Mouse (Mus musculus) splenic B cell, adult 2 months (primary cell): ENCODE measurements around the gene Arrb1.

Source experiments
- DNase-seq: peaks from one replicate; pipeline ENCODE4 v3.0.0-alpha.2; 2011; ENCODE audit warnings: low read depth, low spot score
- H3K27me3 ChIP-seq: 2 replicates; pipeline ENCODE4 v1.6.1; 2012; ENCODE audit warnings: mild to moderate bottlenecking, low read length, moderate library complexity, mixed read lengths; ENCODE audit not compliant: control insufficient read depth, poor library complexity, insufficient read depth, severe bottlenecking
- H3K36me3 ChIP-seq: 2 replicates; pipeline ENCODE4 v1.6.1; 2012; ENCODE audit warnings: mild to moderate bottlenecking, low read length, moderate library complexity, mixed read lengths; ENCODE audit not compliant: control insufficient read depth, poor library complexity, insufficient read depth, severe bottlenecking

Gene Arrb1

DNA sequence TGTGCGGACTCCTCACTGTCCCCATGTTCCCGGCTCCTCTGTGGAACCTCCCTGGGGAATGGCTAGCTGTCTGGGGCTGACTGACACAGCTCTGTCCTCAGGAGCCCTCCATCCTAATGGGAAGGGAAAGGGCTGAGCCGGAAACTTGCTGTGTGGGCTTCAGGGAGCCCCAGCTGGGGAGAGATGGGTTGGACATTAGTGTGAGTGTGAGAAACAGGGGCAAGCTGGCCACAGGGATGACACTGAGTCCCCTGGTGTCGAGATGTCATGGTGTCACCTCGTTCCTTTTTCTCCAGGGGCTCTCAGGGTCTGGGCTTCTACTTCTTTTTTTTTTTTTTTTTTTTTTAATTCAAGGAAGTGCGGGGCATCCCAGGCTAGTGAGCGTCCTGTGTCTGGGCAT is 47.0 kb downstream of the Arrb1 start:
- H3K36me3 ChIP-seq = peaks cover 4% of the 10 kb centered on the region; the same call in 1 of the 2 replicates
- H3K27me3 ChIP-seq = no peaks in the 10 kb centered on the region
- no peak for DNase-seq

DNA sequence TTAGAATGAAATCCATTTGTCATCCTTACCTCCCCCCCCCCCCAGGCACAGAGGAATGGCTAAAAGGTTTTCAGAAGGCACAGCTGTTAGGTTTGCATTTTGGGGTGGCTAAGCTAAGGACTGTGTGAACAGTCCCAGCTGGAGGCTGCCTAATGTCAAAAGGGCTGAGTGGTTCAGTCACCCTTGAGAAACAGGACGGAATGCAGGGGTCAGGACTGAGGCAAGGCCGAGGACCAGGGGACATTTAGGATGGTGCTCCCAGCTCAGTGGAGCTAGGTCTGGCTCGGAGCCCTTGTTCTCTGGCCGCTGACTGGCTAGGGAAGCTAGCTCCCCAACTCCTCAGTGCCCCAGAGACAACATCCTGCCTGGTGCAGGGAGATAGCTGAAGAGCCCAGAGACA is 47.6 kb downstream of the Arrb1 start:
- DNase-seq = no peak
- no peaks in the 10 kb centered on the region for H3K27me3 ChIP-seq

DNA sequence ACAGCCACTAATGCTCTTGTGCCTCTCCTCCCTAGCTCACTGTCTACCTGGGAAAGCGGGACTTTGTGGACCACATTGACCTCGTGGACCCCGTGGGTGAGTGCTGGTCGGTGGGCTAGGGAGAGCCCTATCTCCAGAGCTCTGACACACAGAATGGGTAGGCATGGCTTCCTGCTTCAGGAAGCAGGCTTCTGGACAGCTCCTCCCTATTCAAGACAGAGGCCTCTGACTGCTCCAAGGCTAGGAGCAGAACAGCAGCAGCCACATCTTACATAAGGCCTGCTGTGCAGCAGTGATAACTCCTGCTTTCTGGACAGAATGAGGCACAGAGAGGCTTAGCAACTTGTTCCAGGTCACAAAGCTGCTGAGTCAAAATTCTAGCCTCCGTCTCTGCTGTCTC is 48.4 kb downstream of the Arrb1 start:
- no peak for DNase-seq
- Histone ChIP-seq H3K27me3 (no peaks in the 10 kb centered on the region), H3K36me3 (peaks cover 4% of the 10 kb centered on the region; the same call in 1 of the 2 replicates)

More for the DNA sequence above, 47.6 kb downstream of the Arrb1 start:
- peaks cover 4% of the 10 kb centered on the region; the same call in 1 of the 2 replicates for H3K36me3 ChIP-seq

DNA sequence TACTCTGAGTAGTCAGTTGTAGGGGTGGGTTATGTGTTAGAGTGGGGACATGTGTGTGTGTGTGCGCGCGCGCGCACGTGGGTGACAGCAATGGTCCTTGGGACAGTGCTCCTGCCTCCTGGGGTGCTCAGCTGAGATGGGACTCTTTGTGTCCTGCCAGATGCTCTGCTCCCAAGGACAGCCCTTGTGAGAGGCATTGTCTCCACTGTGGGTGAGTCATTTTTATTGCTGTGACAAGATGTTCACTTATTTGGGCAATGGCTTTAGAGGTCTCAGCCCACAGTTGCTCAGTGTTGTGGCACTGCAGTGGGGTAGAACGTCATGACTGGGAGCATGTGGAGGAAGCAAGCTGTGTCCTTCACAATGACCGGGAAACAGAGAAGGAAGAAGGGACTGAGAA is 50.7 kb downstream of the Arrb1 start:
- Histone ChIP-seq H3K27me3 (no peaks in the 10 kb centered on the region), H3K36me3 (peaks cover 4% of the 10 kb centered on the region; the same call in 1 of the 2 replicates)
- DNase-seq = no peak

DNA sequence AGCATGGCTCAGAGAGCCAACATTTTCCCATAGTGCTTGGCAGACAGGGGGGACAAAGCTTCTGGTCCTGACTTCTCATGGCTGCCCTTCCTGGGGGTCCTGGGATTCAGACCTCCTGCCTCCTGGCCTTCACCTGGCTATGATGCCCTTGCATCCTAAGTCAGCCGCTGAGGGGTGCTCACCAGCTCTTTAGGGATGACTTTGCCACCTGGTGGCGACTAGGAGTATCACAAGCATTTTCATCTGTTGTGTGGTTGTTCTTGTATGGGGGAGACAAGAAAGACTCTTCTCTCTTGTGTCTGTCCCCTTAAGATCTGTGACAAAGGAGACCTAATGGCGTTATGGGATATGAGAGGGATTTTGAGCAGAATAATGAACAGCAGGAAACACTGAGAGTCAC is 54.8 kb downstream of the Arrb1 start:
- peak; percentile 80 for DNase-seq
- peaks cover 3% of the 10 kb centered on the region for H3K36me3 ChIP-seq
- H3K27me3 ChIP-seq = no peaks in the 10 kb centered on the region

DNA sequence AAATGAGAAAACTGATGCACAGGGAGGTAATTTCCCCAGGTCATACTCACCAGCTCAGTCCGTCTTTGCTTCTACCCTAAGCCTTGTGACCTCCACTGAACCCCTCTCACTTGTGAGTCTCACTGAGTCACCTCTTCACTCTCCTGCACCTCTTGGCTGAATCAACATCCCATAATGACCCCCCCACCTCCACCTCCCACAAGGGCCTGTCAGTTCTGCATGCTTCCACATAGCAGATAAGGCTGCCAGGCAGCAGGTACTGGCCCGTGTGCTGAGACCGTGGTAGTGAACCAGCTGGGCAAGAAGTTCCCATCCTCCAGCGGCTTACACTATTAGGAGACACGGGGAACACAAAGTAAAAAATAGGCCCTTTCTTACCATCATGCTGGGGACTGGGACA is 55.4 kb downstream of the Arrb1 start:
- no peaks in the 10 kb centered on the region for H3K27me3 ChIP-seq
- DNase-seq = no peak
- peaks cover 3% of the 10 kb centered on the region for H3K36me3 ChIP-seq

DNA sequence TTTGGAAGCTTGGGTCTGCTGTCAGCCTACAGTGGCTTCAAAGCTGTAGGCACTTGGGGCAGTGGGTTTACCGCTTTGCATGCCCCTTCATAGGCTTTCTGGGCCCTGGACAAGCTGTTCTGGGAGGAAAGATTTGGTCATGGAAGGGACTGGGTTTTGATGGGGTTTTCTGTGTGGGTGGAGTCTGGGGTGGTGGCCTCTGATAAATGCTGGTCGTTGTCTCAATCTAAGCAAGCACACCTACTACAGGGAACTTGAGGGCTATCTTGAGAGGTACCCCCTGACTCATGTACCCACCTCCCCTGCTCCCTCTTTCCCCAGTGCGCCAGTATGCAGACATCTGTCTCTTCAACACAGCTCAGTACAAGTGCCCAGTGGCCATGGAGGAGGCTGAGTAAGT is 57.4 kb downstream of the Arrb1 start:
- H3K36me3 ChIP-seq = peaks cover 3% of the 10 kb centered on the region
- DNase-seq = no peak

DNA sequence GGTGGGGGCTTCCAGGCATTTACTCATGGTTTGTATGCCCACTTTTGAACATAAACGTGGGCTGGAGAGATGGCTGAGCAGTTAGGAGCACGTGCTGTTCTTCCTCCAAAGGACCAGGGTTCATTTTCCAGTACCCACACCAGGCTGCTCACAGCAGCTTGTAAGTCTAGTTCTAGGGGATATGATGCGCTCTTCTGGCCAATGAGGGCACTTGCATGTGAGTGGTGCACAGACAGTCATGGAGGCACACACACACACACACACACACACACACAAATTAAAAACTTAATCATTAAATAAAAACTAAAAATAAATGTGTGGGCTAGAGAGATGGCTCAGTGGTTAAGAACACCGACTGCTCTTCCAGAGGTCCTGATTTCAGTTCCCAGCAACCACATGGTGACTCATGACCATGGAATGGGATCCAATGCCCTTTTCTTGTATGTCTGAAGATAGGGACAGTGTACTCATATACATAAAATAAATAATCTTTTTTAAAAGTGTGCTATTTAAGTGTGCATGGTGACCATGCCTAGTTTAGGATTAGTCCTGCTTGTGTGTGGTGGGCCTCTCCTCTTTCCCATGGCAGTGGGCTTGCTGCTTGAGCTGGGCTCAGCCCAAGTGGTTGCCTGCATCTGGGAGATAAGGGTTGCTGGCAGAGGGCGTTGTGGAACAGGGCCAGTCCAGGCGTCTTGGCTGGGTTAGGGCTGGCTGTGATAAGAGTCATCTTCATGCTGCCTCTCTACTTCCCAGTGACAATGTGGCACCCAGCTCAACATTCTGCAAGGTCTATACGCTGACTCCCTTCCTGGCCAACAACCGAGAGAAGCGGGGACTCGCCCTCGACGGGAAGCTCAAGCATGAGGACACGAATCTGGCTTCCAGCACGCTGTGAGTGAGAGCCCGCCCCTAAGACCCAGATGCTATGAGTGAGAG is 58.9 kb downstream of the Arrb1 start:
- DNase-seq = no peak
- H3K36me3 ChIP-seq = peaks cover 3% of the 10 kb centered on the region
- H3K27me3 ChIP-seq = no peaks in the 10 kb centered on the region

More for the DNA sequence above, 57.4 kb downstream of the Arrb1 start:
- no peaks in the 10 kb centered on the region for H3K27me3 ChIP-seq

DNA sequence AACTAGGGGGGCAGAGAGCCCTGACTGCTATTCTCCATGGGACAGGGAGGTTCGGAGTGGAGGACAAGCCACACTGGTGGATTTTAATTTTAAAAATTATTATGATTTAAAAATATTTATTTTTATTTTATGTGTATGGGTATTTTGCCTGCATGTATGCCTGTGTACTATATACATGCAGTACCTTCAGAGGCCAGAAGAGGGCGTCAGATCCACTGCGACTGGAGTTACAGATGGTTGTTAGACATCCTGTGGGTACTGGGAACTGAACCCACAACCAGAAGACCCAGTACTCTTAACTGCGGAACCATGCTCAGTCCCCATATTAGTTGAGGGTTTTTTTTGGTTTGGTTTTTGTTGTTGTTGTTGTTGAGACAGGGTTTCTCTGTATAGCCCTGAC is 63.5 kb downstream of the Arrb1 start:
- no peaks in the 10 kb centered on the region for H3K27me3 ChIP-seq
- DNase-seq = peak; percentile 16
- no peaks in the 10 kb centered on the region for H3K36me3 ChIP-seq

DNA sequence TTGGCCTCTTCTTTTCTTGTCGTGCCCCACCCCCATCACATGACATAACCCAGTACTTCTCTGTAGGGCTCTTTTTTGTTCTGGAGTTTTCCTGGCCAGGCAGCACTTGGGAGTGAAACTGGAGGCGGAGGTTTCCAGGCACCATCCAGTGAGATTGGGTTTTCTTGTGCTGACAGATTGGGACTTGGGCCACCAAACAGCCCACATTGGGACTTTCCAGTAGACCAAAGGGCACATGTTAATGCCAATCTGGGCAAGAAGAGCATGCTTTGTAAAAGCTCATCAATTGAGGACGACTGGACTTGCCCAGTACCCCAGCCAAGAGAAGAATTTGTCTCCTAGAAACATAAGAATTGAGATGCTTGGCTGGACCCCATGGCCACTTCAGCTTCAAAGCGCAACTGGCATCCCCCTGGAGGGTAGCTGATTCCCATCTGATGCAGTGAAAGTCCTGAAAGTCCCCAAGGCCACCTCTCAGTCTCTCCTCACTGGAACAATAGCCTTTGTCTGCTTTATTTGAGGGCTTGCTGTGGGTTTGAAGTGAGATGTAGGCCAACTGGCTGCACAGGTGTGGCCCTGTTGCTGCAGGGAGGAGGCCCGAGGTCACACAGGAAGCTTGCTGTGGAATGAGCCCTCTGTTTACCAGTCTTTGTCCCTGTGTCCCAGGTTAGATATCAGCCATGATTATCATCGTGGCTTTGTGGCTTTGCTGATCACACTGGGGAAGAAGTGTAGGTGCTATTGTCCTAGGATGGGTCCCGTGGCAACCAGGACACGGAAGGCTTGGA is 68.8 kb downstream of the Arrb1 start:
- Histone ChIP-seq H3K27me3 (no peaks in the 10 kb centered on the region), H3K36me3 (no peaks in the 10 kb centered on the region)
- DNase-seq = no peak

DNA sequence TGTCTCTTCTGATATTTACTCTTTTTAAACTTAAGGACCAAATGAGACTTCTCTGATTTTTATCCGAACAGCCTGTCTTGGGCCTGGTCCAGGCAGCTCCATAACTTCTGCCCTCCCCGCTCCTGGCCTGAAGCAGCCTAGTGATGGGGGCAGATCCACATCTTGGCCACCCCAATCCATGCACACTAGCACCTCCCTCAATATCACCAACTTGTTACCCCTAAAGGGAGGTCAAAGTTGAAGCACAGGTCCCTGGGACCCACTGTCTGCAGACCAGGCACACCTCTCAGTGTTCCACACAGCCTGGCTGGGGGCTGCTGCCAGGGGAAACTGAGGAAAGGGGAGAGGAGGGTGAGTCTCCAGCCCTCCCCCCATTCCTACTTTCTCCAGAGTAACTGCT is 69.8 kb downstream of the Arrb1 start:
- Histone ChIP-seq H3K27me3 (no peaks in the 10 kb centered on the region), H3K36me3 (no peaks in the 10 kb centered on the region)
- DNase-seq = no peak

DNA sequence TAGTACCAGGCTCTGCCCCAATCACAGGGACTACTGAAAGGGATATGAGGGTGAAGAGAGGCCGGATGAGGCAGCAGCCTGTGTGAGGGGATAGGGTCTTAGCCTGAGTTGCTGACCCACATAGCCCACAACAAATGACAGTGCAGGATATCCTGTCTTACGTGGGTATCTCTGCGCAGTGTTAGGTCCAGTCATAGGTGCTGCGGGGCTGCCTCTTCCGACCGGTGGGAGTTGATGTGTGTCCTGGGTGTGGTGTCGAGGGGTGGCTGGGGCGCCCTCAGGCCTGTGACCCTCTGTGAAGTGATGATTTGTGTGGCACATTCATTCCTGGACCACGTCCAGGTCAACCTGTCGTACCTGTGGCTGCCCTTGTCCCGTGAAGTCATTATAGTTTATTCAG is 71.0 kb downstream of the Arrb1 start:
- no peak for DNase-seq
- Histone ChIP-seq H3K27me3 (no peaks in the 10 kb centered on the region), H3K36me3 (no peaks in the 10 kb centered on the region)

DNA sequence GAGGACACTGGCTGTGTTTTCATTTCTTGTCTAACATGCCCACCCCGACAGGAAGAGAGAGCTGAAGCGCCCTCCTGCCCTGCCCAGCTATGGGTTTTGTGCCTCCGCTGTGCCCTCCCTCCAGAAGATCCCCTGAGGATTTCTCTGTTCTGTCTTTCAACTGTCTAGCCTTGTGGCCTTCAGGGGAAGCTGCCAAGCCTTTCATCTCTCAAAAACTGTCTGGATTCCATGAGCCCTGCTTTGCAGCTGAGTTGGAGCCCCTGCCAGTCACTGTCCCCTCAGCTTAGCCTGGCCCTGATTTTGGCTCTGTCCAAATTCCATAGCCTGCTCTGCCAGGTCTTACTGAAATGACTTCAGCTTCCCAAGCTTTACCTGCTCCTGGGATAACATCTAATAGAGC is 71.5 kb downstream of the Arrb1 start:
- DNase-seq = no peak
- H3K36me3 ChIP-seq = no peaks in the 10 kb centered on the region
- H3K27me3 ChIP-seq = no peaks in the 10 kb centered on the region

DNA sequence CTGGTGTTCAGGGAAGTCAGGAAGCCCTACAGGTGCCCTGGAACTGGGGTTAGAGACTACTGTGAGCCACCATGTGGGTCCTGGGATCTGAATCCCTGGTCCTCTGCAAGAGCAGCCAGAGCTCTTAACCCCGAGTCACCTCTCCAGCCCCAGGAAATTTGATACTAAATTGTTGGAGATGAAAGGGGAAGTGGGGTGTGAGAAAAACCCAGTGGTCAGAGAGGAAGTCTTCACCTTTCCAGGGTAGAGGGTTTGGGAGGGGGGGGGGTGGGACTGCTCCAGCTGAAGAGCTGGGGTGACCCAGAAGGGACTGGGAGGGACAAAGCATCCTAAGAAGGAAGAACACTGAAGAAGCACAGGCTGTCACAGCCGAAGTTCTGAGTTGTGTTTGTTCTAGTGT is 72.4 kb downstream of the Arrb1 start:
- Histone ChIP-seq H3K27me3 (no peaks in the 10 kb centered on the region), H3K36me3 (no peaks in the 10 kb centered on the region)
- DNase-seq = no peak

DNA sequence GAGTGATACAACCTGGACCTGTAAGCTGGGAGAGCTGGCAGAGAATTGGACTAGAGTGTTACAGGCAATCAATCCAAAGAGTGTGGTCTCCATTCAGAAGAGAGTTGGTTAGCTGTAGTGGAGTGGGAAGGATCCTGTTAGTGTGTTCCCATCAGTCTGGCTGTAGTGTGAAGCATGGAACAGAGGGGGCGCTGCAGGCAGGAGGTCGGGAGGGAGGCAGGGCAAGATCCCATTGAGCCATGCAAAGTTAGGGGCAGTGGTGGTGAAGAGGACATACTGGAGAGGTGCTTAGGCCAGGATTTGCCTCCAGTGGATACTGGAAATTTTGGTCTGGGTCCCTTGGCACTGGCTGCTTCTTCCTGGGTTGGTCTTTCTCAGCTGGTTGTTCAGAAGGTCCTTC is 83.0 kb downstream of the Arrb1 start:
- DNase-seq = no peak
- Histone ChIP-seq H3K36me3 (no peaks in the 10 kb centered on the region), H3K27me3 (no peaks in the 10 kb centered on the region)
